Mouse (Mus musculus): ENCODE results near the gene Tst. TPM values are rescaled to one million over a fixed set of nuclear protein-coding genes. Genes with fewer than 3 reads are reported as not detected.
A peak's percentile ranks its signal among the peaks of the same experiment; 100 is the strongest.

The Tst gene
- polyA plus RNA-seq (2012; rRNA removed): 151 and 161 TPM in 2 replicates

DNA sequence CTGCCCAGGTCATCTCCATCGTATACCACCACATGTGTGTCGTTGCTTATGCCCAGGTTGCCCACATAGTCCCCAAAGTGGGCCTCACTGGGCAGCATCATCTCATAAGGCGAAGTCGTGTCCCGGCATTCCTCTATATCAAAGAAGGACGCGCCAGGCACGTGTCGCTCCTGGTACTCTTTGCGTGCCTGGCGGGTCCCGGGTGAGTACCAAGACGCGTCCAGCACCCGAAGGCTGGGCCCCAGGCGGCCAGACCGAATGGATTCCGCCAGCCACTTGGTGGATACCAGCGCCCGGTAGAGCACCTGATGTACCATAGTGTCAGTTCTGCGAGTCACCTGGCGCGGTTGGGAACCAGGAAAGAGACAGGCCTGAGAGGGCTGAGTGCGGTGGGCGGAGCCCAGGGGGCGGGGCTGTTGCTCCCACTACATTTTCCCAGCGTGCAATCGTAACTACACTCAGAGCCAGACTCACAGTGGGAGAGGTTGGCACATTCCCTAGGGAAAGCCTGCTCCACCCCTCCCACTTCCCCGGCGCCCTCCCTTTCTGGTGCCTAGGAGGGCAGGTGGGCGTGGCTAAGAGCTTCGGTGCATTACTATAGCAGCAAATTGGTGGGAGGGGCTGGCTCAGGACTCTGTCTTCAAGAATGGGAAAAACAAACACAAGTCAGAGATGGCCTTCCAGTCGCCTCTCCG is at the start of gene Tst:
Gene Tst (minus strand): TSS at position 391 of the 695 bp plus-strand sequence.
- H3K27me3 ChIP-seq (replicated peaks; ENCODE audit: control insufficient read depth, insufficient read depth, low read length): no peaks in the 10 kb centered on the region
- H3K27ac ChIP-seq (ENCODE audit: insufficient read depth, low read depth, low read length): peak within 1 kb of the TSS; percentile 91
- 2% methylated on average over 34 of the region's 34 CpGs for WGBS
- H3K4me1 ChIP-seq (ENCODE audit: control insufficient read depth, insufficient read depth, low read length): peaks cover 37% of the 10 kb centered on the region
- peak; percentile 99 for DNase-seq
- no peaks in the 10 kb centered on the region for H3K36me3 ChIP-seq (ENCODE audit: control insufficient read depth, insufficient read depth, low read length)
- H3K4me3 ChIP-seq (ENCODE audit: insufficient read depth, low read depth, low read length): peak within 1 kb of the TSS; percentile 79
- TF ChIP-seq CTCF (conservative IDR thresholded peaks at IDR 0.05; ENCODE audit: insufficient read depth, insufficient read length, low read depth, low read length): no peak
- TF ChIP-seq POLR2A (IDR thresholded peaks at IDR 0.05; ENCODE audit: low read depth, low read length): peak; percentile 82

DNA sequence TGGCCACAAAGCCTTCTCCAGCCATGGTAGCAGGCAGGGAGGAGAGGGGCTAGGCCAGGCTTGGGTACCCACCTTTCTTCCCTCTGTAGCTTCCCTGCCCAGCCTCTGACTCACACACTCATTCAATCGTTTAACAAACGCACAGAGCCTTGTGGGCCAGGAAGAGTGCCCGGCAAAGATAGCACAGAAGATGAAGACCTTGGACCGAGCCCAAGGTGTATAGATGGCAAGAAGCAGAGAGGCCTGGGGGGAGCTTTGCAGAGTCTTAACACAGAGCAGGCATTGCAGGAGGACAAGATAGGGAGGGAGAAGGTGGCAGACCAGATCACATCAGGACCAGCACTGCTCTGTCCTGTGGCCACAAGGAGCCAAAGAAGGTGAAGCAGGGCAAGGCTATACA is 49.5 kb upstream of the Tst start:
- H3K36me3 ChIP-seq (ENCODE audit: control insufficient read depth, insufficient read depth, low read length): no peaks in the 10 kb centered on the region
- no peaks in the 10 kb centered on the region for H3K27me3 ChIP-seq (replicated peaks; ENCODE audit: control insufficient read depth, insufficient read depth, low read length)
- H3K27ac ChIP-seq (ENCODE audit: insufficient read depth, low read depth, low read length): no peak overlapping the region
- no peaks in the 10 kb centered on the region for H3K4me1 ChIP-seq (ENCODE audit: control insufficient read depth, insufficient read depth, low read length)
- 65% methylated on average over 4 of the region's 4 CpGs for WGBS
- TF ChIP-seq POLR2A (IDR thresholded peaks at IDR 0.05; ENCODE audit: low read depth, low read length): no peak
- no peak for TF ChIP-seq CTCF (conservative IDR thresholded peaks at IDR 0.05; ENCODE audit: insufficient read depth, insufficient read length, low read depth, low read length)
- no peak for DNase-seq
- no peak overlapping the region for H3K4me3 ChIP-seq (ENCODE audit: insufficient read depth, low read depth, low read length)

DNA sequence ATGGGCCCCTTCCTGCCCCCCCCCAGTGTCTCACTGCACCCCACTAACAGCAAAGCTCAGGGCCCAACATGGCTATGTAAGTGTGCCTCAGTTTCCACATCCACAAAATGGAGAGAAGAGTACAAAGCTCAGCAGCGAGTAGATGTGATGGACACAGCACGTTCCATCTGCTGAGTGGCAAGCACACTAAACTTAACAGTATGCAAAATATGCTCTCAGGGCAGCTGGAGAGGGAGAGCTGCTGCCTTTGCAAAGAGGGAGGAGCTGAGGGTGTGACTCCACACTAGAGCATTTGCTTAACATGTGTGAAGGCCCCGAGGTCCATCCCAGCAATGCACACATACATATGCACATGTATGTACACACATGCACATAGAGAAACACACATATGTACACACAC is 47.2 kb upstream of the Tst start:
- Histone ChIP-seq H3K27me3 (replicated peaks; ENCODE audit: control insufficient read depth, insufficient read depth, low read length) (no peaks in the 10 kb centered on the region), H3K27ac (ENCODE audit: insufficient read depth, low read depth, low read length) (no peak overlapping the region), H3K4me1 (ENCODE audit: control insufficient read depth, insufficient read depth, low read length) (0 out of 2 replicates have a peak, but pooled peaks cover 5% of the 10 kb centered on the region), H3K36me3 (ENCODE audit: control insufficient read depth, insufficient read depth, low read length) (no peaks in the 10 kb centered on the region), H3K4me3 (ENCODE audit: insufficient read depth, low read depth, low read length) (no peak overlapping the region)
- DNase-seq: no peak
- 83% methylated on average over 3 of the region's 3 CpGs for WGBS
- TF ChIP-seq POLR2A (IDR thresholded peaks at IDR 0.05; ENCODE audit: low read depth, low read length): no peak
- no peak for TF ChIP-seq CTCF (conservative IDR thresholded peaks at IDR 0.05; ENCODE audit: insufficient read depth, insufficient read length, low read depth, low read length)

- 74% methylated on average over 2 of the region's 2 CpGs for WGBS
Observed at GRCm38 (mm10) chr15:78451201-78451600, 45.5 kb upstream of the Tst start.

DNA sequence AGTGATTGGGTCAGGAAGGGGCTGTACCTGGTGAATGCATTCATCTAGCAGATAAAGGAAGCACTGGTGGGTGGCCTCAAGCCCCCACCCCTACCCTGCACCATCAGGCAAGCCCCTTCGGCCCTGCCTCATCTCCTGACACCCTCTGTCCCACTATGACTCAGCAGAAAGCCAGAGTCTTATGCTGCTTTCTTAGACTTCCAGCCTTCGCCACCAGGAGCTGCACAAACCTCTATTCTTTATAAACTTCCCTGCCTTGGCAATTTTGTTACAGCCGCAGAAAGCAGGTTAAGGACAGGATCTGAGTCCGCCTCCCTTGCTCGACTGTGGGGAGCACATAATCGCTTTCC is 44.7 kb upstream of the Tst start:
- Histone ChIP-seq H3K36me3 (ENCODE audit: control insufficient read depth, insufficient read depth, low read length) (no peaks in the 10 kb centered on the region), H3K27ac (ENCODE audit: insufficient read depth, low read depth, low read length) (no peak overlapping the region)
- WGBS: 91% methylated on average over 6 of the region's 6 CpGs

More at GRCm38 (mm10) chr15:78451201-78451600, 45.5 kb upstream of the Tst start:
- H3K36me3 ChIP-seq (ENCODE audit: control insufficient read depth, insufficient read depth, low read length): no peaks in the 10 kb centered on the region
- H3K27me3 ChIP-seq (replicated peaks; ENCODE audit: control insufficient read depth, insufficient read depth, low read length): no peaks in the 10 kb centered on the region
- TF ChIP-seq CTCF (conservative IDR thresholded peaks at IDR 0.05; ENCODE audit: insufficient read depth, insufficient read length, low read depth, low read length): no peak
- TF ChIP-seq POLR2A (IDR thresholded peaks at IDR 0.05; ENCODE audit: low read depth, low read length): no peak
- no peak overlapping the region for H3K27ac ChIP-seq (ENCODE audit: insufficient read depth, low read depth, low read length)
- no peak for DNase-seq
- H3K4me3 ChIP-seq (ENCODE audit: insufficient read depth, low read depth, low read length): no peak overlapping the region
- 0 out of 2 replicates have a peak, but pooled peaks cover 5% of the 10 kb centered on the region for H3K4me1 ChIP-seq (ENCODE audit: control insufficient read depth, insufficient read depth, low read length)

DNA sequence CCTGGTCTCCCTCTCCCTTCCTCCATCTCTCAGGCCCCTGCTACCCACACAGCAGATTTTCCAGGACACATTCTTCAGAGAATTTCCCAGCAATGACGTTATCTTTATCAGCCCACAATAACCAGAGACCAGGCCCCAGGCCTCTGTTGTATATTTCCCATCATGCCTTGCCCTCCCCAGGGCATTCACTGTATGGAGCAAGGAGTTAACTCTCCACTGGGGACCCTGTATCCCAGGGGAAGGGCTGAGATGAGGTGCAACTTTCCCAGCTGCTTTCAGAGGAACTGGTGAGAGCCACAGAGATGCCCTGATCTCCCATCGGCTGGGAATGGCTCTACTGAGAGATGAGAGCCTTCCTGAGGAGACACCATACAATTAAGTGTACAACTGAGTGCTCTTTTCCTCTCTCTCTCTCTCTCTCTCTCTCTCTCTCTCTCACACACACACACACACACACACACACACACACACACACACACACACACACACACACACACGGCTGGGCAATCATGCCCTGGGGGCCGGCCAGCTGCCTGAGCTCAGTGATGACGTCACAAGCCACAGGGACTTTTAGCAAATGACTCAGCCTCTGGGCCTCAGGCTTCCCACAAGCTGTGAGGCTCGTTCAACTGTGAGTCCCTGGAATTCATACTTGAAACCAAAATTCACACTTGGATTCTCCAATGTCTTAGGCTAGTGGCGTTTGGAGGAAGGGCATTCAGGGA is 44.1 kb upstream of the Tst start:
- H3K4me3 ChIP-seq (ENCODE audit: insufficient read depth, low read depth, low read length): no peak overlapping the region
- 39% methylated on average over 7 of the region's 7 CpGs for WGBS
- DNase-seq: peak; percentile 49
- 0 out of 2 replicates have a peak, but pooled peaks cover 5% of the 10 kb centered on the region for H3K4me1 ChIP-seq (ENCODE audit: control insufficient read depth, insufficient read depth, low read length)
- no peaks in the 10 kb centered on the region for H3K36me3 ChIP-seq (ENCODE audit: control insufficient read depth, insufficient read depth, low read length)
- TF ChIP-seq POLR2A (IDR thresholded peaks at IDR 0.05; ENCODE audit: low read depth, low read length) (no peak), CTCF (conservative IDR thresholded peaks at IDR 0.05; ENCODE audit: insufficient read depth, insufficient read length, low read depth, low read length) (no peak)
- no peaks in the 10 kb centered on the region for H3K27me3 ChIP-seq (replicated peaks; ENCODE audit: control insufficient read depth, insufficient read depth, low read length)
- no peak overlapping the region for H3K27ac ChIP-seq (ENCODE audit: insufficient read depth, low read depth, low read length)

More for the DNA sequence above, 44.7 kb upstream of the Tst start:
- DNase-seq: no peak
- Histone ChIP-seq H3K4me1 (ENCODE audit: control insufficient read depth, insufficient read depth, low read length) (0 out of 2 replicates have a peak, but pooled peaks cover 5% of the 10 kb centered on the region), H3K27me3 (replicated peaks; ENCODE audit: control insufficient read depth, insufficient read depth, low read length) (no peaks in the 10 kb centered on the region), H3K4me3 (ENCODE audit: insufficient read depth, low read depth, low read length) (no peak overlapping the region)
- TF ChIP-seq POLR2A (IDR thresholded peaks at IDR 0.05; ENCODE audit: low read depth, low read length) (no peak), CTCF (conservative IDR thresholded peaks at IDR 0.05; ENCODE audit: insufficient read depth, insufficient read length, low read depth, low read length) (no peak)

- no peak for TF ChIP-seq POLR2A (IDR thresholded peaks at IDR 0.05; ENCODE audit: low read depth, low read length)
- TF ChIP-seq CTCF (conservative IDR thresholded peaks at IDR 0.05; ENCODE audit: insufficient read depth, insufficient read length, low read depth, low read length): no peak
- peak; percentile 39 for DNase-seq
- no peak overlapping the region for H3K27ac ChIP-seq (ENCODE audit: insufficient read depth, low read depth, low read length)
Observed at GRCm38 (mm10) chr15:78449131-78449530, 43.4 kb upstream of the Tst start.

More at GRCm38 (mm10) chr15:78449131-78449530, 43.4 kb upstream of the Tst start:
- H3K4me3 ChIP-seq (ENCODE audit: insufficient read depth, low read depth, low read length): no peak overlapping the region
- H3K4me1 ChIP-seq (ENCODE audit: control insufficient read depth, insufficient read depth, low read length): 0 out of 2 replicates have a peak, but pooled peaks cover 5% of the 10 kb centered on the region
- WGBS: 80% methylated on average over 6 of the region's 6 CpGs
- H3K36me3 ChIP-seq (ENCODE audit: control insufficient read depth, insufficient read depth, low read length): no peaks in the 10 kb centered on the region
- H3K27me3 ChIP-seq (replicated peaks; ENCODE audit: control insufficient read depth, insufficient read depth, low read length): no peaks in the 10 kb centered on the region

Data from kidney, adult 2 months (tissue).